Mouse (Mus musculus) limb, embryonic 11.5 days (tissue): Measurements from ENCODE around the gene Fap. TPM values are rescaled to one million over a fixed set of nuclear protein-coding genes. Genes with fewer than 3 reads are reported as not detected.

Experiments
- ATAC-seq: fragments of 200-750 bp; cut with Nextera tagmentation; 2 replicates; pipeline ENCODE4 v1.8.0; 2017; ENCODE audit warnings: low read depth; ENCODE audit not compliant: insufficient number of reproducible peaks, low FRiP score, low TSS enrichment
- DNase-seq: peaks from one replicate; pipeline ENCODE4 v3.0.0-alpha.2; 2015; ENCODE audit warnings: low spot score
- H3K27ac ChIP-seq: fragments of 300-500 bp; sonication (generic); replicated peaks from 2 replicates; pipeline ENCODE4 v1.5.1; 2014; ENCODE audit warnings: low read depth, mild to moderate bottlenecking, low read length
- H3K27me3 ChIP-seq: fragments of 300-500 bp; sonication (generic); 2 replicates; pipeline ENCODE4 v1.6.1; 2014; ENCODE audit warnings: mild to moderate bottlenecking, low read length, mixed read lengths; ENCODE audit not compliant: control insufficient read depth, insufficient read depth
- H3K36me3 ChIP-seq: fragments of 300-500 bp; sonication (generic); 2 replicates; pipeline ENCODE4 v1.6.1; 2014; ENCODE audit warnings: mild to moderate bottlenecking, low read length, moderate library complexity, mixed read lengths; ENCODE audit not compliant: control insufficient read depth, insufficient read depth
- H3K4me1 ChIP-seq: fragments of 300-500 bp; sonication (generic); 2 replicates; pipeline ENCODE4 v1.6.1; 2014; ENCODE audit warnings: low read length, mixed read lengths; ENCODE audit not compliant: control insufficient read depth, insufficient read depth
- H3K4me2 ChIP-seq: fragments of 300-500 bp; sonication (generic); 2 replicates; pipeline ENCODE4 v1.6.1; 2014; ENCODE audit warnings: low read depth, mild to moderate bottlenecking, moderate library complexity; ENCODE audit not compliant: severe bottlenecking
- H3K4me3 ChIP-seq: fragments of 300-500 bp; sonication (generic); 2 replicates; pipeline ENCODE4 v1.5.1; 2014; ENCODE audit warnings: low read depth, low read length
- H3K9ac ChIP-seq: fragments of 300-500 bp; sonication (generic); 2 replicates; pipeline ENCODE4 v1.6.1; 2014; ENCODE audit warnings: mild to moderate bottlenecking, low read length
- H3K9me3 ChIP-seq: fragments of 300-500 bp; sonication (generic); 2 replicates; pipeline ENCODE4 v1.6.1; 2016; ENCODE audit warnings: low read length; ENCODE audit not compliant: control insufficient read depth
- WGBS: fragments of 180-500 bp; shearing (Covaris S2); extraction: QIAGEN DNeasy Blood & Tissue Kit; methylation state at CpG from one replicate; pipeline ENCODE4 v1.1.7; 2014; 5-methylcytosine and 5-hydroxymethylcytosine counted together
- polyA plus RNA-seq: library from polyadenylated mRNA; unstranded; fragments of >200 nt; fragmentation: Nextera tagmentation; extraction: Ambion mirVana; gene quantifications from 2 replicates; pipeline ENCODE4 v1.2.1, GENCODE M21; 2014

The Fap gene
- polyA plus RNA-seq, 1 experiment from 2014 or later = 6.3 TPM

DNA sequence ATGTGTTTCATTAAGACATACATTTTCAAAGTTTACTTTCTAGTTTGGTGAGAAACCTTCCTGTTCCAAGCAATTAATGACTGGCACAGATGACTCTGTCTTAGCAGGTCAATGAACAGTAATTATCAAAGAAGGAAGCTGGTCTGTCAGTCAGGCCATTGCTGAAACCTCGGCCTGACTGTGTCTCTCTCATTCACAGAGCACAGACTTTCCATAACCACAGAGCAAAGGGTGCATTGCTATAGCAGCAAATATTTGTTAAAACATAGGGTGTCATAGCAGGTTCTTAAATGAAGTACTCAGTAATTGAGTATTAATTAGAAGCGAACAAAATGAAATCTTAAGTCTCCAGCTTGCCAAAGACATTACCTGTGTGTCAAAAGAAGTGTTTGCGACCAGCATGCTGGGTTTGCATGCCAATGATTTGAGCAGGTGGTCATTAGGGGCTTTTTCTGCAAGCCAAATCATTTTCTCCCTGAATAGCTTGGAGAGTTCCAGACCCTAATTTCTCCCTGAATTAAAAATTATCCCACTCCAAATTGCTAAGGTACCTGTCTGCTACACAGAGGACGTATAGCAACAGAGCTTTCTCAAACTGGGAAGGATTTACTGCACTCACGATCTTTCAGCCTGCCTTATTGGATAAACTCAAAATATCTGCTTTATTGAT, 76.4 kb downstream of the Fap start:
- no peaks in the 10 kb centered on the region for H3K9me3 ChIP-seq
- no peak overlapping the region for H3K4me3 ChIP-seq
- no peaks in the 10 kb centered on the region for H3K27me3 ChIP-seq
- H3K4me1 ChIP-seq = no peaks in the 10 kb centered on the region
- ATAC-seq (no peak), DNase-seq (no peak)
- H3K36me3 ChIP-seq = no peaks in the 10 kb centered on the region
- H3K27ac ChIP-seq = no peak overlapping the region
- H3K9ac ChIP-seq = no peak overlapping the region
- H3K4me2 ChIP-seq = no peak overlapping the region
- 70% methylated on average over 5 of the region's 5 CpGs for WGBS

DNA sequence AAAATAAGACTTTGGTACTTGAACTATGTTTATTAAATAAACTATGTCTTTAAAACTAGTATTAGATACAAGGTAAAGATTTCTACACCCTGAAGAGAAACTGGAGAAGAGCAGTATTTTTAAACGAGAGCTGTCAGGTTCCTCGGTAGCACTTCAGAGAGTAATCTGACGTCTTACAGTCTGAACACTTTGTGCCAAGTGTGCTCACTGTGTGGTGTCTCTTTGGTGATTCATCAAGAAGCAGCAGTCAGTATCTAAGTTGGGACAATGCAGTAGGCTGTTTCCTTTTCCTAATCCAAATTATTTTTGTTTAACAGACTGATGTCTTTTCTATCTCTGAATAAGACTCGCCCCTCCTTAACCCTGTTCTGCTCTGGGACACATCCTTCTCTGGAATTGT, 78.5 kb downstream of the Fap start:
- 83% methylated on average over 4 of the region's 4 CpGs for WGBS

DNA sequence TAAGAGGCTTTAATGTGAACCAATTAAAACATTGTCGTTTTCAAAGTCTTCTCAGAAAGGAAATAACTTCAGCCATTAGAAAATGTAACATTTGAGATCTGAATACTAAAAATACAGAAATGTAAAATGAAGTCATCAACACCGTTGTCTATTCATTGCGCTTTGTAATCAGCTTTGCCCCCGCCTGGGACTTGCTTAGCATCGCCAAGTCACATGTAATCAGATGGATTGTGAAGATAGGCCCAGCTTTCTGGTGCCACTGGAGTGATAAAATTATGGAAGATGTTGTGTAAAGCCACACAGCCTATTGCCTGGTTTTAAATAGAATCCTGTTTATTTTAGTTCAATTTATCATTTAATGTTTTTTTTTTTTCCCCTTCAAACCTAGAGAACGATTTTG, 84.0 kb downstream of the Fap start:
- no peak overlapping the region for H3K4me2 ChIP-seq
- H3K36me3 ChIP-seq = no peaks in the 10 kb centered on the region
- DNase-seq = no peak
- no peak overlapping the region for H3K27ac ChIP-seq
- no peak for ATAC-seq
- no peaks in the 10 kb centered on the region for H3K9me3 ChIP-seq
- H3K27me3 ChIP-seq = no peaks in the 10 kb centered on the region
- no peaks in the 10 kb centered on the region for H3K4me1 ChIP-seq
- WGBS = 92% methylated on average over 6 of the region's 6 CpGs
- no peak overlapping the region for H3K9ac ChIP-seq
- H3K4me3 ChIP-seq = no peak overlapping the region

More for the DNA sequence above, 78.5 kb downstream of the Fap start:
- Histone ChIP-seq H3K4me1 (no peaks in the 10 kb centered on the region), H3K27me3 (no peaks in the 10 kb centered on the region), H3K9ac (no peak overlapping the region), H3K27ac (no peak overlapping the region), H3K36me3 (no peaks in the 10 kb centered on the region), H3K4me3 (no peak overlapping the region), H3K9me3 (no peaks in the 10 kb centered on the region), H3K4me2 (no peak overlapping the region)
- ATAC-seq = no peak
- DNase-seq = no peak

DNA sequence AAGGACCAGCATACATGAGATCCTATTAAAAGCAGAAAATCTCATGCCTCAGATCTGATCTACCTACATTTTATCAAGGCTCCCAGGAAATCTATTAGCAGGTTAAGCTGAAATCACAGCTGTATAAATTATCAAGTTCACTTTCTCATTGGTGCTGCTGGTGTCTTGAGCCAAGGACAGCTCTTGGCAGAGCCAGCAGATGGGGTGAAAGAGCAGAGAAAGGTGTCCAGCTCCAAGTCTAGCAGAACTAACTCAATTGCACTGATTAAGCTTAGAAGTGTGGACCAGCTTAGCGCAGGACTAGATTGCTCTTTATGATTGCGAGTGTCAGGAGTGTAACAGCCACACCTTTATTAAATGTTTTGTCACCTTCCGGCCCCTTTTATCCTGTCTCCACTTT, 89.0 kb downstream of the Fap start:
- 89% methylated on average over 3 of the region's 3 CpGs for WGBS
- DNase-seq (no peak), ATAC-seq (no peak)
- no peaks in the 10 kb centered on the region for H3K36me3 ChIP-seq
- H3K27ac ChIP-seq = no peak overlapping the region
- no peak overlapping the region for H3K9ac ChIP-seq
- H3K9me3 ChIP-seq = no peaks in the 10 kb centered on the region
- no peaks in the 10 kb centered on the region for H3K4me1 ChIP-seq
- H3K27me3 ChIP-seq = no peaks in the 10 kb centered on the region
- H3K4me3 ChIP-seq = no peak overlapping the region
- no peak overlapping the region for H3K4me2 ChIP-seq

DNA sequence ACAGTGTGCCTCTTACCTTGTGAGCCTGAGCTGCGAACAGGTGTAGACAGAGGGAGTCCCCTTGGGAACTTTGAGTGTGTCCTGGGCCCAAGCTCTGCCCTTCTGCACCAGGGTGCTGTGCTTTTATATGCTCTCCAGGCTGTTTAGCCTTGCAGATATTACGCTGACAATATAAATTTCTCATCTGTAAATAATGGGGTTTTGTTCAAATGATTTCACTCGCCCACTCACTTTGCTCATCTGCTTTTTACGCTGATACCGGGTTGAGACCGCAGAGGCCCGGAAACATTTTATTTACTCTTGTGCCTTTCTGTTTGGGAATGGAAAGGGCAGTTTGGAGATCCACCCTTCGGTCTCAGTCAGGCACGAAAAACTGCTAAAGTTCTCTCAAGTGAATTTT, 90.3 kb downstream of the Fap start, which contains the start of gene Gcg:
Gene Gcg (minus strand): TSS at position 101 of the 400 bp plus-strand sequence.
- ATAC-seq (no peak), DNase-seq (no peak)
- Histone ChIP-seq H3K9ac (no peak within 1 kb of the TSS), H3K9me3 (no peaks in the 10 kb centered on the region), H3K4me1 (no peaks in the 10 kb centered on the region), H3K27ac (no peak within 1 kb of the TSS), H3K36me3 (no peaks in the 10 kb centered on the region), H3K4me3 (no peak within 1 kb of the TSS), H3K27me3 (no peaks in the 10 kb centered on the region), H3K4me2 (no peak within 1 kb of the TSS)
- WGBS = 88% methylated on average over 9 of the region's 9 CpGs

DNA sequence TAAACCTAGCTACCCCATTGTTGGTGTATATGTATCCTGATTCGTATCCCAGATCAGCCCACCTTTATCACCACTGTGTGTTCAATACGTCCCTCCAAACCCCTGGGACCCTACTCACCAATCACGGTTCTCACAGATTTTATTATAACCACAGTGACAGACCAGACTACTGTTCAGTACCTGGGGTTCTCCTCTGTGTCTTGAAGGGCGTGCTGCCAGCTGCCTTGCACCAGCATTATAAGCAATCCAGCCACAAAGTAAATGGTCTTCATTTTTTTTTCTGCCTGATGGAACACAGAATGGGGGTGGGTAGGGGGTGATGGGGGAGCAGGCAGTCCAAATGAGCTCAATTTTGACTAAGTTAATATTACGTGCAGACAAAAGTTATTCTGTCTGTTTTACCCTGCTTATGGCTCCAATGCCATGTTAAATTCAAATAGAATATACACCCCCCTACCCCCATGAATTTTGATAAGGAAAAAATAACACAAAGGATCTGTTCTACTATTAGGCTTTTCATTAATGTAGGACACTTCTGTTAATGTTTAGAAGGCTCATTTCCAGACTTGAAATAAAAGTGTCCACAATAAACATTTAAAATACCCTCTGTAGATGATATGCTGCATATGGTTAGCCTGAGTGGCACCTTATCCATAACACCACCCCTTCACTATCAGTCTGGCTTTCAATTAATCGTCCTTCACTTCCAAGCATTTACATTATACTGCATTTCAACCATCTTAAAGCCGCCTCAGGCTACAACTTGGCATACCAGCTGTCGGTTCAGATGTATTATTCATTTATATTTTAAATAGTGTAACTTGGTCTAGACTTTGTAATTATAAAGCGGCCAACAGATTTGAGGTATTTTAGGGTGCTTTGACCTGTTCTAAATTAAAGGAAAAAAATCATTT, 93.3 kb downstream of the Fap start:
- H3K27ac ChIP-seq = no peak overlapping the region
- no peak for ATAC-seq
- WGBS = 82% methylated on average over 9 of the region's 9 CpGs

DNA sequence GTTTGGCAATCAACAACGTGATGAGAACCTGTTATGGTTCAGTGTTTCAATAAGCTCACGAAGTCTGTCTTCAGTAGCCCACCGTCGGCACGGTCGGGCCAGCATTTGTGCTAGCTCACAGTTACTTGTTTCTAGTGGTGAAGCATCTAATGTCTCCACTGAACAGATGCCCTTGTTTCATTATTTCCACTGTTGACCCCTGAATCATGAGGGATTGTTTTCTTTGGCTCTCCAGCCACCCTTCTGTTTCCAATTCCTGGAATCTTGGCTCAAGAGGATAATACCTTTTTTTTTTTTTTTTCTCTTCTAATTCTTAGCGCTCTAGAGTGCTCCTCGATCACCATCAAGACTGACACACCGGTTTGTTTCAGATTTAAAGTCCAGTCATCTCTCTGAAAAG, 104.3 kb downstream of the Fap start:
- Histone ChIP-seq H3K9ac (no peak overlapping the region), H3K9me3 (no peaks in the 10 kb centered on the region), H3K4me3 (no peak overlapping the region), H3K36me3 (no peaks in the 10 kb centered on the region), H3K27ac (no peak overlapping the region), H3K27me3 (no peaks in the 10 kb centered on the region), H3K4me2 (no peak overlapping the region), H3K4me1 (no peaks in the 10 kb centered on the region)
- ATAC-seq (no peak), DNase-seq (no peak)
- 93% methylated on average over 9 of the region's 9 CpGs for WGBS

More for the DNA sequence above, 93.3 kb downstream of the Fap start:
- no peak overlapping the region for H3K9ac ChIP-seq
- no peaks in the 10 kb centered on the region for H3K4me1 ChIP-seq
- H3K27me3 ChIP-seq = no peaks in the 10 kb centered on the region
- no peak overlapping the region for H3K4me2 ChIP-seq
- no peak overlapping the region for H3K4me3 ChIP-seq
- DNase-seq = no peak
- H3K9me3 ChIP-seq = no peaks in the 10 kb centered on the region
- H3K36me3 ChIP-seq = no peaks in the 10 kb centered on the region

DNA sequence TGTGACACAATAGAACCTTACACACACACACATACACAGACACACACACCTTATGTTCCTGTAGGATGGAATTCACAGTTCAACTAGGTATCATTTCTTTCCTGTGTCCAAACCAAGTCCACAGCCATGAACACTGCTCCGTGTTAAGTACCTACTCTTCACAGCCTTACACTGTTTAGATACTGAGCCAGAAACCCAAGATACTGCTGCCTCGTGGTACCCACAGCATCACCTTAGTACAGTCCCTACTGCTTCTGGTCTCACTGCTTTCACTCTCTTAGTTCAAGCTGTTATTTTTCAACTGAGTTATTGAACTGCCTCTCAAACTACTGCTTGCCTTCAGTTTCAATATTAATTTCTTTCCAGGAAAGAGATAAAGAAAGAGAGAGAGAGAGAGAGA, 110.6 kb downstream of the Fap start:
- no peaks in the 10 kb centered on the region for H3K27me3 ChIP-seq
- H3K9me3 ChIP-seq = no peaks in the 10 kb centered on the region
- no peaks in the 10 kb centered on the region for H3K36me3 ChIP-seq
- no peak for DNase-seq
- H3K9ac ChIP-seq = no peak overlapping the region
- 82% methylated on average over 2 of the region's 2 CpGs for WGBS
- H3K4me3 ChIP-seq = no peak overlapping the region
- no peak for ATAC-seq
- H3K27ac ChIP-seq = no peak overlapping the region
- H3K4me2 ChIP-seq = no peak overlapping the region
- no peaks in the 10 kb centered on the region for H3K4me1 ChIP-seq
